Mouse (Mus musculus) left cerebral cortex, adult 8-10 months (tissue): ENCODE data around the gene Atp5b. TPM values are rescaled to one million over a fixed set of nuclear protein-coding genes. Genes with fewer than 3 reads are reported as not detected.
A peak's percentile ranks its signal among the peaks of the same experiment; 100 is the strongest.

Experiments
- DNase-seq, 2 experiments: peaks; one replicate each; pipeline ENCODE4 v3.0.0; 2022; ENCODE audit warnings: low spot score in 2 of 2
- microRNA-seq, 2 experiments: library from miRNA; unstranded; fragments of <30 nt; microRNA quantifications; one replicate each; pipeline ENCODE4 v1.2.0; 2022
- total RNA-seq, 4 experiments: library from RNA; stranded (reverse); gene quantifications; 2 replicates each; pipeline ENCODE4 v1.2.4; 2022

Gene Atp5b
- total RNA-seq, 4 experiments from 2014 or later, result 1,625 to 1,859 (median 1,782) TPM

DNA sequence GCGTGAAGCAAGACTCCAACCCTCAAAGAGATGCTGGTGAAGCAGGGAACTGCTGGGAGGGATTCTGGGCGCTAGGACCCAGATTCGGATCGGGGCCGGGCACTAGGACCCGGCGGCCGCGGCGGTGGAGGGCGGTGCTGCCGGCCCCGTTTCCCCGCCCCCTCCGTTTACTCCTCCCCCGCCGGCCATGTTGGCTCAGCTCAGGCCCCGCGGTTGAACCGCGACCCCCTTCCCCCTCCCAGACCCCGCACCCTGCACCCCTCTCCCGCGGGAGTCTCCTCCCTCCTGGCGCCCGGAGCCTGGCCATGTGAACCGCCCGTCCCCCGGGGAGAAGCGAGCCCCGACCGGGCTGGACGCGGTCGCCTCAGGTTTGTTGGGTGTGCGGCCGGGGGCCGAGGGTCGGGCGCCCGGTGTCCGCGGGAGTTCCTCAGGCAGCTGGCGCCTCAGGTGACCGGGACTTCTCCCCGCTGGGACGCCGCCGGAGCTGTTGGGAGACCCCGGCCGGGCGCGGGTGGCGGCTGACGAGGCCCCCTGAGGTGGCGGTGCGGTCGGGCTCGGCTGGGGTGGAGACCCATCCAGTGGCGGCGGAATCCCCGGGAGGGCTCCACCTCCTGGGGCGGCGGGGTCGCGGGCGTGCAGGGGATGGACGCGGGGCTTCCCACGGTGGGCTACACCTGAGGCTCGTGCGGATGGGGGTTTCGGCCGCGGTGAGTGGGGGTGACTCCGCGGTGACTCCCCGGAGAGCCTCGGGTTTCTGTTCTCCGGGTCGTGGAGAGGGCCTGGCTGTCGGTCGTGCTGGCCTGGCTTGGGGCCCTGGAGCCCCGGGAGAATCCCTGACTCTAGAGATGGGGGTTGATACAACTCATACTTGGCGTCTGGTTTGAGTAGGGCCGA lies 13.9 kb downstream of the Atp5b start:
- DNase-seq, result peak; percentile 53 to 60

DNA sequence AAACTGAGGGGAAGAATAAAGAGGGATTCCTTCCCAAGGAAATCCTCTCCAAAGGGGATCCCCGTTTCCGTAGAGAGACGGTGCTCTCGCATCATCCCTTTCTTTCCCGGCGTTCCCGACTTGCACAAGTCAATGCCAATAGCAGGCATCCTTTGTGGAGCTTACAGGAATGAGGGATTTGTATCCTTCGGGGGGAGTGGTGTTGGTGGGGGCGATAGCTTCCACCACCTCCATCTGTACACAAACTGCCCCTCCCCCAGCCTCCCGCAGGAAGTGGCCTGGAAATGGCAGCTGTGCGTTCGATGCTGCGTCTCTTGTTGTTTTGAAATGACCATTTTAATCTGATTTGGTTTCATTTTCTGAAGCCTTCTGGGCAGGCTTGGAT lies 14.5 kb downstream of the Atp5b start:
- no peak for DNase-seq

DNA sequence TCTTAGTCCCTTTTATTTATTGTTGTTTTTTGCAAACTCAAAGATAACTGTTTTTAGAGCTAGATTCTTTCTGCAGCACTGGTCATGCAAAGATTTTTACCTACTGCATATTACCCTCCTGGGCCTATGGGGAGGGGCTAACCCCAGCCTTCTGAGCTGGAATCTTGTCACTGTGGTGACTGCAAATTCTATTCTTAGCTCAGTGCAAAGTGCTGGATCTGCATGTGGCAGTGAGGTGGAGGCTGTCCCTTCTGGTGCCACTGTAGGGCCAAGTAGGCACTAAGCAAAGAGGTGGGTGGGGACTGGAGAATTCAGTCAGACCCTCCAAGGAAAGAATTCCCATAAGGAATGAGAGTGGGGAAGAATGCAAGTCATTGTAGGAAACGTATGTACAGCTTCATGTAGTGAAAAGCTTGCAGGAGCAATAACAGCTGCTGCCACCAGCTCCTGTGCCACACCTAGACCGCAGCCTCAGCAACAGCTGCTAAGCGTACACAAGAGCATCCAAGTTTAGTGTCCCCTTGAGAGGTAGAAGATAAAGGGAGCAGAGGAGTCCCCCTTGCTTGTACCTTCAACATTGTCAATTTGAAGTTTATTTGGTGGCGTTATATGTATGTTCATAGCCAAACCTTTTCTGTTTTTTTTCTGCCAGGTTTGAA lies 27.2 kb downstream of the Atp5b start:
- DNase-seq, result no peak

DNA sequence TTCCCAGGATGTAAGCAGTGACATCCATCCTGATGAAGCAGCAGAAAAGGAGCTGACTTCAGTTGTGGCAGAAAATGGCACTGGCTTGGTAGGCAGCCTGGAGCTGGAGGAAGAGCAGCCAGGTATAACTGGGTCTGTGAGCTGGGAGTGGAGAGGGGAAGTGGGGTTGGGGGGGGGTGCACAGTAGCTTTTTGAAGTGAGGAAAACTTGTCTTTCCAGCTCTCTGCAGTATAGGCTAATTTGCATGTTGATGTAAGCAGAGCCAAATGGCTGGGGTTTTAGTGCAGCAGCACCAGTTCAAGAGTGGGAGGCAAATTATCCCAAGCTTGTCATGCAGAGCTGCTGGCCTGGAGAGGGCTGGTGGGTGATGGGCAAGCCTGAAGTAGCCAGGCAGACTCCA lies 28.2 kb downstream of the Atp5b start:
- no peak for DNase-seq

DNA sequence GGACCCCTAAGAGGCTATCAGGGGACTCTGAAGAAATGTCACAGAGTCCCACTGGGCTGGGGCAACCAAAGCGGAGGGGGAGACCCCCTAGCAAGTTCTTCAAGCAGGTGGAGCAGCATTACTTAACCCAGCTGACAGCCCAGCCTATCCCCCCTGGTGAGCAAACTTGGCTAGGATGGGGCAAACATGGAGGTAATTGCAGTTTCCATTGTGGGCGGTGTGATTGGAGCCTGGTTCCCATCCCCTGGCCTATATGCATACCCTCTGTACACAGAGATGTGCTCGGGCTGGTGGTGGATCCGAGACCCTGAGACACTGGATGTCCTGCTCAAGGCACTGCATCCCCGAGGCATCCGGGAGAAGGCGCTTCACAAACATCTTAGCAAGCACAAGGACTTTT lies 40.8 kb downstream of the Atp5b start:
- DNase-seq, result no peak

DNA sequence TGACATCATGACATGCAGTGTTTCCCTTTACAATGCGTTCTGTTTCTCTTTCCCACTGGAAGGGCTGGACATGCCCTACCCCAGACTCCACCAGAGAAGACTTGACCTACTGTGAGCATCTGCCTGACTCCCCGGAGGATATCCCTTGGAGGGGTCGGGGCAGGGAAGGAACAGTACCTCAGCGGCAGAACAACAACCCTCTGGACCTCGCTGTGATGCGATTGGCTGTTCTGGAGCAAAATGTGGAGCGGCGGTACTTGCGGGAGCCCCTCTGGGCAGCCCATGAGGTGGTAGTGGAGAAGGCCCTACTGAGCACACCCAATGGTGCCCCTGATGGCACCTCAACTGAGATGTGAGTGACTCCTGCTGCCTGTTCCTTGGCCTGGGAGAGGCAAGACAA lies 41.8 kb downstream of the Atp5b start:
- no peak for DNase-seq

DNA sequence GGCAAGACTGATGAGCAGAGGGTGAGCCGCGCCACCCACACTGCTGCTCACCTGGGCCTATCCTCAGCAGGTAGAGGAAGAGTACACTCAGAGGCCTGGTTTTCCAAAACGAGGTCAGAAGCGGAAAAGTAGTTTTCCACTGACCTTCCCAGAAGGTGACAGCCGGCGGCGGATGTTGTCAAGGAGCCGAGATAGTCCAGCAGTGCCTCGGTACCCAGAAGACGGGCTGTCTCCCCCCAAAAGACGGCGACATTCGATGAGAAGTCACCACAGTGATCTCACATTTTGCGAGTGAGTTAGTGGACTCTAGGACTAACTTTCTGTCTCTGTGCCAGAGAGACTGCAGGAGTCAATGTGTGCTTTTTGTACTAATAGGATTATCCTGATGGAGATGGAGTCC lies 42.9 kb downstream of the Atp5b start:
- DNase-seq, result no peak

DNA sequence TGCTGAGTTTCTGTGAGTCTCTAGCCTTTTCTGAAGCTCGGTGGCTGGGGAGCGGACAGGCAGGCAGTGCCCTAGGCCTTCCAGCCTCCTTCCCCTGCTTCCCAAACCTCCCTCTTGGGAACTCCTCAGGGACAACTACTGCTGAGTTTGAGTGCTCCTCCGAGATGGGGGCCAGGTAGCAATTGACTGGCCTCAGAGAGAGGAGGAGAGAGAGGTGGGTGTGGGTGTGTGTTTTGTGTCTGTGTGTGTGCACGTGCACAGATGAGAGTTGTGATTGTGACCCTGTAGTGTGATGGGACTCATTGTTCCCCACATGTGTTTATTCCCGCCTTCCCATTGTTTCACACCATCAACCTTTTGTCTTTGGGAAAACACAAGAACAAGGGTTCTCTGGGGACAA lies 44.4 kb downstream of the Atp5b start:
- DNase-seq, result no peak

DNA sequence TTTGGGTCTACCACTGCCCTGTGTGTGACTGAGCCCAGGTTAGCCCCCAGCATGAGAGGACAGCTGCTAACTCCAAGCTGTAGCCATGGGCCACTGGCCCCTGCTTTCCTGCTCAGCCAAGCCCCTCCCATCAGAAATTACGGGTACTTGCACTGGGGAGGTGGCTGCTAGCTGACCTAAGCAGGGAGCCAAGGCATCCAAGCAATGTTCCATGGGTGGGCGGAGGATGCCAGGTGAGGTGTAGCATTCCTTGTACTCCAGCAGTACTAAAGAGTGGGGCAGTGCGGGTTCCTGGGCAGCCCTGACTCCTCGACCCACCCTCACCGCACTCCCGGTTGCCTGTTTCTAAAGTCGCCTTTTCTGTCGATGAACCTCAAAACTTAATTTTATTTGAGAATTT lies 45.1 kb downstream of the Atp5b start:
- no peak for DNase-seq

DNA sequence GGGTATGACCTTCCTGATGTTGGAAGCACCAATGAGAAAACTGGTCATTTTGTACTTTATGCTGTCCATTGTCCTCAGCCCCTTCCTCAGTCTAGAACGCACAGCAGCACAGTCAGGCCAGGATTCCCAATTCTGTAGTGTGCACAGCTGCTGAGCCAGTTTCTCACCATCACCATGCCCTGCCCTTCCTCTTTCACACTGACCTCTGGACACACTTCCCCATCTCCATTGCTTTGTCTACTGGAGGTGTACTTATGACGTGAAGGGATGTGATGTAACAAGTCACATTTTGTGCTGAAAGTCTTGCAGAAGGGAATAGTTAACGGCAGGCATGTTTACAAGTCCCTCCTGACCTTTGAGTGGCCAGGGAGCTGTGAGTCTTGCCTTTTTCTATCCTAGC lies 48.2 kb downstream of the Atp5b start:
- DNase-seq, result no peak

DNA sequence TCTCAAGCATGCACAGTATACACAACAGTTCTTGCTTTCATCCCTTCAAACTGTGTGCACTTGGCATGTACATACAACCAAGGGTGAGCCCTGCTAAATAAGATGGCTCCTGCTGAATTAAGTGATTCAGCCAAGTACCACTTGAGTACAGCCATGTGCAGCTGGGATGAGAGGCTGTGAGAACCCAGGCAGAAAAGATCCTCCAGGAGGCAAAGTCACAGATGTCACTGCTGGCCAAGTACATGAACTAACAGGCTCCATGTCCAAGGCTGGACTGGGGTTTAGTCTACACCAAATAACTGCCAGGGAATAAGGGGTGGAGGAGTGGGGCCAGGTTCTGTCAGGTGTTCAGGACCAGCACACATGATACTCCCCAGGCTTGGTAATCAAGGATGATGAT lies 48.7 kb downstream of the Atp5b start:
- DNase-seq, result no peak

DNA sequence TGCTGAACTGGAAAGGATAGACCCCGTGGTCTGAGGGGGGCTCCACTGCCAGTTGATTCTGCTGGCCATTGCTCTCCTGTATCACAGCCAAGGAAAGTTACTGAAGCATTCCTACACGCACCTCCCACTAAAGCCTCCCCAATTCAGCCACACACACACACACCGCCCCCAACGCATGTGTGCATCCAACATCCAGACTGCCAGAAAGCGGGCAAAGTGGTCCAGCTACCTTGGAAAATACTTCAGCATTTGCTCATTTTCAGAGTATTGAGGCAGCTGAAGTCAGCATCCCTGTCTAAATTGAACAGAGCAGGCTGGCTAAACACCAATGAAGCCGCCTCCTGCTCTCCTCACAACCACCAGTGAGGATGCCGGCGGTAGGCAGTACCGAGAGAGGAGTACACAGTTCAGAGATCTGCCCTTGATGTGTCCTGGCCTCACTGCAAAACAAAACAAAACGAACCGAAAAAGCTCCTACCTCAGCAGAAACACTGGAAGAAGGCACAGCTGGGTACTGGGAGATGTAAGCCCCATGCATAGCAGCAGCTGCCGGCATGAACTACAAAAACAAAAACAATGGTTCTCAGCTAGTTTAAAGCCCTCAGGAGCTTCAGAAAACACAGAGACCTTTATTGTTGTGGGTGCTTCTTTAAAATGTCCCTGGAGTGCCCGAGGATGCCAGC lies 50.7 kb downstream of the Atp5b start:
- peak; percentile 26 to 74 for DNase-seq

DNA sequence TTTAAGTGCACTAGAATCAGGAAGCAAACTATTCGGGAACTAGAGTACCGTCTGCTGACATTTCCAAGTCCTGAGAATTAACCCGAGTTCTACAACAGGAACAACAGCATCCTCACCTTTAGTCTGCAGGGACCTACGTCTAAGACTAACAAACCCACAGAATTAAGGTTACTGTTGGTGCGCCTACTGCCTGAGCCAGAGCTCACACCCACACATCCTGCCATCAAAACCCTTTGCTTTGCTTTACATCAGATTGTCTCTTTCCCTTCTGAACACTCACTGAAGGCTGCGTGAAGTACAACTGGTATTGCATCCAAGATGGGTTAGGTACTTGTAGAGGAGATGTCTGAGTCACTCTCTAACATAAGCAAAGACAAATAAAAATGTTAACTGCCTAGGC lies 52.3 kb downstream of the Atp5b start:
- DNase-seq, result no peak

Small RNA genes lying within 50 kb of the gene (microRNA-seq; reads per million reads assigned to microRNA genes)
- 15.7 to 17.0 reads per million in 2 experiments for gene Mir677

Other genes starting within 250 kb of the Atp5b start
- not detected for gene Rdh19, start 233.3 kb upstream of the Atp5b start, total RNA-seq
- not detected for gene Rdh16f2, start 216.8 kb upstream of the Atp5b start, total RNA-seq
- not detected for gene Rdh7, start 194.5 kb upstream of the Atp5b start, total RNA-seq
- gene Sdr9c7, start 184.8 kb upstream of the Atp5b start, total RNA-seq, result not detected
- gene Hsd17b6, start 75.7 kb upstream of the Atp5b start, total RNA-seq, result not detected
- gene Prim1, start 68.1 kb upstream of the Atp5b start, total RNA-seq, result 1 to 10 TPM; 6.5 to 9.3 (median 8.1) TPM
- gene Naca, start 47.7 kb upstream of the Atp5b start, total RNA-seq, result 100 to 1,000 TPM; 335 to 362 (median 360) TPM
- gene Ptges3, start 24.3 kb upstream of the Atp5b start, total RNA-seq, result 100 to 1,000 TPM; 118 to 126 (median 124) TPM
- 10 to 100 TPM; 36.4 to 39.1 (median 38.4) TPM for gene Baz2a, start 8.3 kb downstream of the Atp5b start, total RNA-seq
- gene Rbms2, start 97.0 kb downstream of the Atp5b start, total RNA-seq, result 10 to 100 TPM; 14.3 to 18.7 (median 17.1) TPM
- gene Gls2, start 111.2 kb downstream of the Atp5b start, total RNA-seq, result 10 to 100 TPM; 32.6 to 36.0 (median 34.0) TPM
- gene Spryd4, start 128.5 kb downstream of the Atp5b start, total RNA-seq, result 1 to 10 TPM; 8.4 to 9.4 (median 9.2) TPM
- not detected for gene Mip, start 142.6 kb downstream of the Atp5b start, total RNA-seq
- 1 to 10 TPM; 6.4 to 9.9 (median 7.8) TPM for gene Timeless, start 148.8 kb downstream of the Atp5b start, total RNA-seq
- not detected for gene Apon, start 170.8 kb downstream of the Atp5b start, total RNA-seq
- under 1 TPM in 1 of 4 experiments, not detected in 3; 0.30 TPM for gene Apof, start 185.4 kb downstream of the Atp5b start, total RNA-seq
- 10 to 100 TPM; 26.8 to 38.6 (median 28.2) TPM for gene Stat2, start 187.3 kb downstream of the Atp5b start, total RNA-seq
- under 1 TPM in 1 of 4 experiments, not detected in 3; 0.36 TPM for gene Il23a, start 215.5 kb downstream of the Atp5b start, total RNA-seq
- gene Pan2, start 220.1 kb downstream of the Atp5b start, total RNA-seq, result 10 to 100 TPM; 14.5 to 15.5 (median 15.3) TPM
- 10 to 100 TPM; 66.6 to 76.7 (median 67.6) TPM for gene Cnpy2, start 239.2 kb downstream of the Atp5b start, total RNA-seq